Mouse (Mus musculus) cerebellum, adult 2 months (tissue): ENCODE measurements around the gene Hdac10. TPM values are rescaled to one million over a fixed set of nuclear protein-coding genes. Genes with fewer than 3 reads are reported as not detected.

ENCODE experiments used
- DNase-seq, 2 experiments: peaks; one replicate each; pipeline ENCODE4 v3.0.0; 2021
- H3K27ac ChIP-seq: fragments of 200-500 bp; 2 replicates; pipeline ENCODE4 v1.5.1; 2012; ENCODE audit warnings: low read length, control low read depth, inconsistent platforms; ENCODE audit not compliant: insufficient read depth
- H3K27me3 ChIP-seq: fragments of 200-500 bp; 2 replicates; pipeline ENCODE4 v1.6.1; 2012; ENCODE audit warnings: inconsistent platforms, mild to moderate bottlenecking, low read length, moderate library complexity; ENCODE audit not compliant: control insufficient read depth, insufficient read depth
- H3K4me1 ChIP-seq: fragments of 200-500 bp; 2 replicates; pipeline ENCODE4 v1.6.1; 2011; ENCODE audit warnings: low read length; ENCODE audit not compliant: control insufficient read depth, insufficient read depth
- H3K4me3 ChIP-seq: fragments of 200-500 bp; replicated peaks from 2 replicates; pipeline ENCODE3; 2011; ENCODE audit warnings: mild to moderate bottlenecking, low read depth, low read length, control low read depth; ENCODE audit not compliant: insufficient read depth
- CTCF ChIP-seq: fragments of 200-500 bp; IDR thresholded peaks from 2 replicates; pipeline ENCODE4 v1.5.1; 2011; ENCODE audit warnings: low read depth, mild to moderate bottlenecking, control low read depth, low read length, moderate library complexity, borderline replicate concordance; ENCODE audit not compliant: insufficient read depth
- POLR2A ChIP-seq: fragments of 200-500 bp; IDR thresholded peaks from 2 replicates; pipeline ENCODE4 v1.6.1; 2011; ENCODE audit warnings: low read length, control low read depth, borderline replicate concordance; ENCODE audit not compliant: insufficient read depth
- WGBS: fragments of 180-500 bp; shearing (Covaris S2); methylation state at CpG from one replicate; pipeline ENCODE4 v1.1.7; 2018; 5-methylcytosine and 5-hydroxymethylcytosine counted together
- polyA plus RNA-seq: library from polyadenylated mRNA; depleted of rRNA; stranded (reverse); fragments of >200 nt; gene quantifications from 2 replicates; pipeline ENCODE4 v1.2.3, GENCODE M21; 2012

Gene Hdac10
- polyA plus RNA-seq, 1 experiment, result 31.4 TPM

GRCm38 (mm10) chr15:89146537-89146936 is 18.0 kb upstream of the Hdac10 start:
- Histone ChIP-seq H3K27ac (peak overlapping the region; percentile 30), H3K4me1 (peaks cover 21% of the 10 kb centered on the region), H3K27me3 (no peaks in the 10 kb centered on the region), H3K4me3 (peak overlapping the region; percentile 59)
- TF ChIP-seq POLR2A, result peak; percentile 68
- TF ChIP-seq CTCF, result no peak
- 6% methylated on average over 27 of the region's 27 CpGs for WGBS
- peak; percentile 81 to 85 for DNase-seq

- Histone ChIP-seq H3K27me3 (no peaks in the 10 kb centered on the region), H3K4me3 (peak overlapping the region; percentile 59), H3K4me1 (peaks cover 21% of the 10 kb centered on the region), H3K27ac (no peak overlapping the region)
- DNase-seq, result no peak
- TF ChIP-seq POLR2A, result no peak
- TF ChIP-seq CTCF, result no peak
- WGBS, result 82% methylated on average over 24 of the region's 24 CpGs
These were observed 17.4 kb upstream of the Hdac10 start for GRCm38 (mm10) chr15:89145813-89146350.

- no peak for TF ChIP-seq CTCF
- TF ChIP-seq POLR2A, result no peak
- Histone ChIP-seq H3K4me3 (no peak overlapping the region), H3K4me1 (peaks cover 20% of the 10 kb centered on the region), H3K27me3 (no peaks in the 10 kb centered on the region), H3K27ac (no peak overlapping the region)
- DNase-seq, result no peak
- WGBS, result 87% methylated on average over 11 of the region's 11 CpGs
These were observed 16.5 kb upstream of the Hdac10 start for GRCm38 (mm10) chr15:89144965-89145364.

GRCm38 (mm10) chr15:89143134-89143533 is 14.6 kb upstream of the Hdac10 start:
- DNase-seq, result no peak
- WGBS, result 88% methylated on average over 2 of the region's 2 CpGs
- Histone ChIP-seq H3K4me3 (no peak overlapping the region), H3K27ac (no peak overlapping the region), H3K27me3 (no peaks in the 10 kb centered on the region), H3K4me1 (peaks cover 29% of the 10 kb centered on the region)
- TF ChIP-seq CTCF, result no peak
- TF ChIP-seq POLR2A, result no peak

- H3K27ac ChIP-seq, result no peak overlapping the region
- peaks cover 33% of the 10 kb centered on the region for H3K4me1 ChIP-seq
- TF ChIP-seq CTCF (no peak), POLR2A (no peak)
- H3K27me3 ChIP-seq, result no peaks in the 10 kb centered on the region
- no peak overlapping the region for H3K4me3 ChIP-seq
- whole genome bisulfite sequencing, result 79% methylated on average over 4 of the region's 4 CpGs
- DNase-seq, result no peak
These were observed 13.4 kb upstream of the Hdac10 start for GRCm38 (mm10) chr15:89141905-89142304.

GRCm38 (mm10) chr15:89141443-89141842 is 12.9 kb upstream of the Hdac10 start:
- H3K27me3 ChIP-seq, result no peaks in the 10 kb centered on the region
- TF ChIP-seq POLR2A (no peak), CTCF (no peak)
- 46% methylated on average over 5 of the region's 5 CpGs for WGBS
- H3K4me1 ChIP-seq, result peaks cover 34% of the 10 kb centered on the region
- no peak overlapping the region for H3K27ac ChIP-seq
- DNase-seq, result no peak
- H3K4me3 ChIP-seq, result no peak overlapping the region

GRCm38 (mm10) chr15:89140659-89141252 is 12.3 kb upstream of the Hdac10 start, which contains the start of gene Mapk12:
Gene Mapk12, minus strand, starts transcription at chr15:89140703.
- H3K27me3 ChIP-seq, result no peaks in the 10 kb centered on the region
- peaks cover 30% of the 10 kb centered on the region for H3K4me1 ChIP-seq
- H3K4me3 ChIP-seq, result peak within 1 kb of the TSS; percentile 73
- WGBS, result 2% methylated on average over 21 of the region's 21 CpGs
- peak within 1 kb of the TSS; percentile 85 for H3K27ac ChIP-seq
- TF ChIP-seq CTCF (no peak), POLR2A (0 out of 2 replicates have a peak, but pooled peaks have one; percentile 26)
- DNase-seq, result peak; percentile 76 to 80

GRCm38 (mm10) chr15:89140048-89140658 is 11.7 kb upstream of the Hdac10 start:
- peak; percentile 81 to 84 for DNase-seq
- Histone ChIP-seq H3K4me3 (peak overlapping the region; percentile 73), H3K27me3 (no peaks in the 10 kb centered on the region), H3K4me1 (peaks cover 30% of the 10 kb centered on the region), H3K27ac (peak overlapping the region; percentile 85)
- no peak for TF ChIP-seq CTCF
- peak; percentile 48 for TF ChIP-seq POLR2A
- 1% methylated on average over 53 of the region's 53 CpGs for WGBS
